Mouse (Mus musculus) midbrain, embryonic 16.5 days (tissue): Measurements from ENCODE around the gene Avp. TPM values are rescaled to one million over a fixed set of nuclear protein-coding genes. Genes with fewer than 3 reads are reported as not detected.

ENCODE experiments used
- ATAC-seq: fragments of 200-750 bp; cut with Nextera tagmentation; 2 replicates; pipeline ENCODE4 v1.8.0; 2017; ENCODE audit warnings: moderate TSS enrichment
- H3K27ac ChIP-seq: fragments of 300-500 bp; sonication (generic); 2 replicates; pipeline ENCODE4 v1.5.1; 2014; ENCODE audit warnings: mild to moderate bottlenecking, low read length, mixed read lengths
- H3K27me3 ChIP-seq: fragments of 300-500 bp; sonication (generic); 2 replicates; pipeline ENCODE4 v1.6.1; 2014; ENCODE audit warnings: low read depth, low read length, mixed read lengths; ENCODE audit not compliant: control insufficient read depth, insufficient read depth
- H3K36me3 ChIP-seq: fragments of 300-500 bp; sonication (generic); 2 replicates; pipeline ENCODE4 v1.6.1; 2014; ENCODE audit warnings: mild to moderate bottlenecking, low read length, moderate library complexity, mixed read lengths; ENCODE audit not compliant: control insufficient read depth, insufficient read depth
- H3K4me1 ChIP-seq: fragments of 300-500 bp; sonication (generic); 2 replicates; pipeline ENCODE4 v1.6.1; 2014; ENCODE audit warnings: mild to moderate bottlenecking, low read length, mixed read lengths; ENCODE audit not compliant: control insufficient read depth, insufficient read depth
- H3K4me2 ChIP-seq: fragments of 300-500 bp; sonication (generic); 2 replicates; pipeline ENCODE4 v1.6.1; 2014; ENCODE audit warnings: mild to moderate bottlenecking, low read length, mixed read lengths
- H3K4me3 ChIP-seq: fragments of 300-500 bp; sonication (generic); 2 replicates; pipeline ENCODE4 v1.5.1; 2014; ENCODE audit warnings: low read depth, mild to moderate bottlenecking, low read length, moderate library complexity, mixed read lengths
- H3K9ac ChIP-seq: fragments of 300-500 bp; sonication (generic); 2 replicates; pipeline ENCODE4 v1.6.1; 2014; ENCODE audit warnings: low read depth, low read length, mixed read lengths
- H3K9me3 ChIP-seq: fragments of 300-500 bp; sonication (generic); replicated peaks from 2 replicates; pipeline ENCODE4 v1.6.1; 2014; ENCODE audit warnings: mild to moderate bottlenecking, low read length, mixed read lengths; ENCODE audit not compliant: control insufficient read depth, poor library complexity, severe bottlenecking
- WGBS: fragments of 180-500 bp; shearing (Covaris S2); extraction: QIAGEN DNeasy Blood & Tissue Kit; methylation state at CpG from one replicate; pipeline ENCODE4 v1.1.7; 2014; 5-methylcytosine and 5-hydroxymethylcytosine counted together
- polyA plus RNA-seq: library from polyadenylated mRNA; unstranded; fragments of >200 nt; fragmentation: Nextera tagmentation; extraction: Ambion mirVana; gene quantifications from 2 replicates; pipeline ENCODE4 v1.2.1, GENCODE M21; 2015

Gene Avp
- polyA plus RNA-seq, 1 experiment from 2014 or later = 77.8 TPM

- under 1% methylated on average over 21 of the region's 23 CpGs for WGBS
- no peaks in the 10 kb centered on the region for H3K27me3 ChIP-seq
- peak; percentile 41 for ATAC-seq
- peak overlapping the region; percentile 77 for H3K4me3 ChIP-seq
- no peaks in the 10 kb centered on the region for H3K9me3 ChIP-seq
- peak overlapping the region; percentile 45 for H3K27ac ChIP-seq
- peaks cover 7% of the 10 kb centered on the region; the same call in 1 of the 2 replicates for H3K36me3 ChIP-seq
- peak overlapping the region; percentile 89 for H3K4me2 ChIP-seq
- peaks cover 18% of the 10 kb centered on the region for H3K4me1 ChIP-seq
- H3K9ac ChIP-seq = peak overlapping the region; percentile 94
Observed at GRCm38 (mm10) chr2:130564063-130564462, 18.3 kb downstream of the Avp start.

GRCm38 (mm10) chr2:130563212-130564055 lies 18.9 kb downstream of the Avp start, which contains the start of gene Mrps26:
Mrps26 (plus strand) TSS chr2:130563742.
- peak; percentile 99 for ATAC-seq
- Histone ChIP-seq H3K27ac (peak within 1 kb of the TSS; percentile 70), H3K4me1 (peaks cover 18% of the 10 kb centered on the region), H3K9ac (peak within 1 kb of the TSS; percentile 94), H3K36me3 (peaks cover 7% of the 10 kb centered on the region; the same call in 1 of the 2 replicates), H3K27me3 (no peaks in the 10 kb centered on the region), H3K4me2 (peak within 1 kb of the TSS; percentile 89), H3K9me3 (no peaks in the 10 kb centered on the region), H3K4me3 (peak within 1 kb of the TSS; percentile 77)
- under 1% methylated on average over 61 of the region's 61 CpGs for WGBS

- H3K9me3 ChIP-seq = no peaks in the 10 kb centered on the region
- H3K27ac ChIP-seq = no peak overlapping the region
- no peak overlapping the region for H3K9ac ChIP-seq
- H3K4me1 ChIP-seq = peaks cover 3% of the 10 kb centered on the region; the same call in 1 of the 2 replicates
- ATAC-seq = no peak
- 66% methylated on average over 2 of the region's 2 CpGs for WGBS
- peaks cover 29% of the 10 kb centered on the region for H3K36me3 ChIP-seq
- no peak overlapping the region for H3K4me2 ChIP-seq
- H3K27me3 ChIP-seq = no peaks in the 10 kb centered on the region
- H3K4me3 ChIP-seq = no peak overlapping the region
Observed at GRCm38 (mm10) chr2:130558015-130558414, 24.3 kb downstream of the Avp start.

GRCm38 (mm10) chr2:130557462-130557861 lies 24.9 kb downstream of the Avp start:
- no peak overlapping the region for H3K4me3 ChIP-seq
- H3K9me3 ChIP-seq = no peaks in the 10 kb centered on the region
- peaks cover 29% of the 10 kb centered on the region for H3K36me3 ChIP-seq
- H3K4me1 ChIP-seq = no peaks in the 10 kb centered on the region
- WGBS = 100% methylated on average over 2 of the region's 2 CpGs
- no peak overlapping the region for H3K9ac ChIP-seq
- H3K4me2 ChIP-seq = no peak overlapping the region
- ATAC-seq = no peak
- H3K27me3 ChIP-seq = no peaks in the 10 kb centered on the region
- H3K27ac ChIP-seq = no peak overlapping the region

GRCm38 (mm10) chr2:130556292-130556691 lies 26.1 kb downstream of the Avp start:
- H3K27me3 ChIP-seq = no peaks in the 10 kb centered on the region
- no peak for ATAC-seq
- peaks cover 34% of the 10 kb centered on the region for H3K36me3 ChIP-seq
- no peaks in the 10 kb centered on the region for H3K9me3 ChIP-seq
- no peak overlapping the region for H3K9ac ChIP-seq
- H3K27ac ChIP-seq = no peak overlapping the region
- no peak overlapping the region for H3K4me2 ChIP-seq
- H3K4me1 ChIP-seq = no peaks in the 10 kb centered on the region
- no peak overlapping the region for H3K4me3 ChIP-seq
- 86% methylated on average over 1 of the region's 1 CpGs for WGBS

- Histone ChIP-seq H3K4me2 (no peak overlapping the region), H3K9ac (no peak overlapping the region), H3K4me3 (no peak overlapping the region), H3K27ac (no peak overlapping the region), H3K9me3 (no peaks in the 10 kb centered on the region), H3K36me3 (peaks cover 38% of the 10 kb centered on the region), H3K27me3 (no peaks in the 10 kb centered on the region), H3K4me1 (no peaks in the 10 kb centered on the region)
- ATAC-seq = no peak
- 89% methylated on average over 7 of the region's 7 CpGs for WGBS
Observed at GRCm38 (mm10) chr2:130554841-130555240, 27.5 kb downstream of the Avp start.

- Histone ChIP-seq H3K27me3 (no peaks in the 10 kb centered on the region), H3K27ac (no peak overlapping the region), H3K4me3 (no peak overlapping the region), H3K36me3 (peaks cover 54% of the 10 kb centered on the region), H3K4me1 (no peaks in the 10 kb centered on the region), H3K9ac (no peak overlapping the region), H3K9me3 (no peaks in the 10 kb centered on the region), H3K4me2 (no peak overlapping the region)
- no peak for ATAC-seq
- 95% methylated on average over 8 of the region's 8 CpGs for WGBS
Observed at GRCm38 (mm10) chr2:130546957-130547356, 35.4 kb downstream of the Avp start.

- WGBS = 90% methylated on average over 9 of the region's 9 CpGs
Observed at GRCm38 (mm10) chr2:130540266-130540665, 42.1 kb downstream of the Avp start.

GRCm38 (mm10) chr2:130538876-130539546 lies 43.3 kb downstream of the Avp start:
- ATAC-seq = no peak
- no peak overlapping the region for H3K27ac ChIP-seq
- no peaks in the 10 kb centered on the region for H3K27me3 ChIP-seq
- H3K4me1 ChIP-seq = no peaks in the 10 kb centered on the region
- H3K9ac ChIP-seq = no peak overlapping the region
- no peak overlapping the region for H3K4me3 ChIP-seq
- peaks cover 37% of the 10 kb centered on the region for H3K36me3 ChIP-seq
- H3K4me2 ChIP-seq = no peak overlapping the region
- H3K9me3 ChIP-seq = no peaks in the 10 kb centered on the region
- WGBS = 90% methylated on average over 8 of the region's 8 CpGs

More at GRCm38 (mm10) chr2:130540266-130540665, 42.1 kb downstream of the Avp start:
- H3K9ac ChIP-seq = no peak overlapping the region
- H3K27me3 ChIP-seq = no peaks in the 10 kb centered on the region
- no peak overlapping the region for H3K4me2 ChIP-seq
- no peak for ATAC-seq
- H3K4me1 ChIP-seq = no peaks in the 10 kb centered on the region
- no peak overlapping the region for H3K4me3 ChIP-seq
- no peaks in the 10 kb centered on the region for H3K9me3 ChIP-seq
- no peak overlapping the region for H3K27ac ChIP-seq
- H3K36me3 ChIP-seq = peaks cover 48% of the 10 kb centered on the region
